Mouse (Mus musculus): ENCODE measurements at regions not wholly inside any gene's neighbourhood (a gene's known extent, or its start where the extent isn't known, plus 50 kb on each side); places are given as distances from the start of the nearest gene placed in this dataset.

GRCm38 (mm10) chr12:26188996-26189395, 226.1 kb downstream of the Rnf144a start:
- Histone ChIP-seq H3K4me3 (ENCODE audit: low read depth, low read length) (no peak overlapping the region), H3K9me3 (replicated peaks; ENCODE audit: control insufficient read depth, low read length) (no peaks in the 10 kb centered on the region), H3K27ac (ENCODE audit: low read length) (no peak overlapping the region), H3K36me3 (ENCODE audit: control insufficient read depth, insufficient read depth) (no peaks in the 10 kb centered on the region), H3K4me2 (ENCODE audit: low read depth, low read length) (no peak overlapping the region), H3K27me3 (ENCODE audit: control insufficient read depth, insufficient read depth, low read depth, low read length) (no peaks in the 10 kb centered on the region), H3K4me1 (ENCODE audit: control insufficient read depth, low read depth, low read length) (no peaks in the 10 kb centered on the region), H3K9ac (ENCODE audit: low read depth, low read length) (no peak overlapping the region)
- WGBS (ENCODE audit: insufficient replicate concordance), result 44% methylated on average over 2 of the region's 2 CpGs
- no peak for ATAC-seq (ENCODE audit: low read depth)

- ATAC-seq (ENCODE audit: low read depth), result no peak
- no peak overlapping the region for H3K4me2 ChIP-seq (ENCODE audit: low read depth, low read length)
- H3K27ac ChIP-seq (ENCODE audit: low read length), result no peak overlapping the region
- WGBS (ENCODE audit: insufficient replicate concordance), result 32% methylated on average over 8 of the region's 8 CpGs
- no peaks in the 10 kb centered on the region for H3K9me3 ChIP-seq (replicated peaks; ENCODE audit: control insufficient read depth, low read length)
- no peaks in the 10 kb centered on the region for H3K36me3 ChIP-seq (ENCODE audit: control insufficient read depth, insufficient read depth)
- H3K27me3 ChIP-seq (ENCODE audit: control insufficient read depth, insufficient read depth, low read depth, low read length), result no peaks in the 10 kb centered on the region
- H3K9ac ChIP-seq (ENCODE audit: low read depth, low read length), result no peak overlapping the region
- H3K4me3 ChIP-seq (ENCODE audit: low read depth, low read length), result no peak overlapping the region
- H3K4me1 ChIP-seq (ENCODE audit: control insufficient read depth, low read depth, low read length), result no peaks in the 10 kb centered on the region
Observed at GRCm38 (mm10) chr12:26187091-26187862, 227.8 kb downstream of the Rnf144a start.

DNA sequence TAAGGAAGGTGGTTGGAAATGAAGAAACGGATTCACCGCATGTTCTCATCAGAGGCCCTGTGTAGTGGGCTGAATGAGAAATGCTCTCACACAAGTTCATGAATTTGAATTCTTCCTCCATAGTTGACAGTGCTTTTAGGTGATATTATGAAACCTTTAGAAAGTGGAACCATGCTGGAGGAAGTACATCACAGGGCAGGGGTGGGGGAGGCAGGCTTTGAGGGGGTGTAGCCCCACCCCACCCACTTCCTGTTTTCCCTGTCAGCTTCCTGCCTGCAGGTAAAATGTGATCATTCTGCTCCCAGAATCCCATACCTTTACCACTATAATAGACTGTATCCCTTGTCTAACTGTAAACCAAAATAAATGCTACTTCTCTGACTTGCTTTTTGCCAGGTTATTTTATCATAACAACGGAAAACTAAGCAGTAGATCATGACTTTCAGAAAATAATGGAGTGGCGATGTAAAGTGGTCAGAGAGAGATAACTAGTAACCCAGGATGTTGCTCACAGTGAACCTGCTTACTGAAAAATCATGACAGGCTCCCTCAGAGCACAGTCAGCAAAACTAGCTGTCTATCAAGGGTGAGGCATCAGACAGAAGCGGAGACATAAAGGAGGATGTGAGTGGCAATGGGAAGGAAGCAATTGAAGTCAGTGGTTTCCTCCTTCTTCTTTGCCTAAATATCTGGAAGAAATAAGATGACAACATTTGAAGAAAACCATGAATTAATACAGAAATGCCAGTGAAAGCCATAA, 230.2 kb downstream of the Rnf144a start:
- no peaks in the 10 kb centered on the region for H3K27me3 ChIP-seq (ENCODE audit: control insufficient read depth, insufficient read depth, low read depth, low read length)
- no peaks in the 10 kb centered on the region for H3K9me3 ChIP-seq (replicated peaks; ENCODE audit: control insufficient read depth, low read length)
- WGBS (ENCODE audit: insufficient replicate concordance), result 42% methylated on average over 5 of the region's 5 CpGs
- no peak overlapping the region for H3K4me2 ChIP-seq (ENCODE audit: low read depth, low read length)
- no peak overlapping the region for H3K4me3 ChIP-seq (ENCODE audit: low read depth, low read length)
- H3K4me1 ChIP-seq (ENCODE audit: control insufficient read depth, low read depth, low read length), result no peaks in the 10 kb centered on the region
- no peak overlapping the region for H3K27ac ChIP-seq (ENCODE audit: low read length)
- H3K36me3 ChIP-seq (ENCODE audit: control insufficient read depth, insufficient read depth), result no peaks in the 10 kb centered on the region
- H3K9ac ChIP-seq (ENCODE audit: low read depth, low read length), result no peak overlapping the region
- ATAC-seq (ENCODE audit: low read depth), result no peak

DNA sequence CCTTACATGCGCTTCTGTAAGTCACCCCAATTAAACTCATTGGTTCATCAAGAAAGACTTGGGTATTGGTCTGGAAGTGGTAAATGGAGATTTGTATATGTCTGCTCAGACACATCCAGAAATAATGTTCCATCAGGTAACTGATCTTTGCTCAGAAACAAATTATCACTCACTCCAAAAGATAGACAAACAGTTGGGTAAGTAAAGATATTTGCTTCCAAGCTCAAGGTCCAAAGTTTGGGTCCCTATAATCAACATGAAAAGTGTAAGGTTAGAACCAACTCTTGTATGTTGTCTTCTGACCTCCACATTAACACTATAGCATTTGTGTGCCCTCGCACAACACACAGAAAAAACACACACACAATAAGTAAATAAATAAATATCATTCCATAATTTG, 232.0 kb downstream of the Rnf144a start:
- ATAC-seq (ENCODE audit: low read depth), result no peak
- Histone ChIP-seq H3K4me1 (ENCODE audit: control insufficient read depth, low read depth, low read length) (no peaks in the 10 kb centered on the region), H3K9ac (ENCODE audit: low read depth, low read length) (no peak overlapping the region), H3K27ac (ENCODE audit: low read length) (no peak overlapping the region), H3K4me3 (ENCODE audit: low read depth, low read length) (no peak overlapping the region), H3K27me3 (ENCODE audit: control insufficient read depth, insufficient read depth, low read depth, low read length) (no peaks in the 10 kb centered on the region), H3K4me2 (ENCODE audit: low read depth, low read length) (no peak overlapping the region), H3K9me3 (replicated peaks; ENCODE audit: control insufficient read depth, low read length) (no peaks in the 10 kb centered on the region), H3K36me3 (ENCODE audit: control insufficient read depth, insufficient read depth) (no peaks in the 10 kb centered on the region)
- WGBS (ENCODE audit: insufficient replicate concordance), result 65% methylated on average over 2 of the region's 2 CpGs

DNA sequence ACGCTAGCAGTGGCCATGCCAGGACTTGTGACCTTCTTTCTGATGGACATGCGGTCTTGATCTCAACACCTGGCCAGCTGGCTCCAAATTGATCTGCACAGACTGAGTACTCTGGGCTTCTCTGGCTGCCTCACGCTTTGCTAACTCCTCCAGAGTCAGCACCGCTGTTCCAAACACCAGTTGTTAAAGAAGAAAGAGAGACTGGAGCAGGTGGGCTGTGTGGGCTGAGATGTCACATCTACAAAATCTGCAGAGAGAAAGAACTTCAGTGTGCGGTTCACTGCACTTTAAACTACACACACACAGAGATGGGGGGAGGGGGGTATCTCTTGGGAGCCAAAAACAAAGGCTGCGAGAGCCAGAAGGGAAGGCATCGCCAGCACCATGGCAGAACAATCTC, 234.2 kb downstream of the Rnf144a start:
- H3K4me1 ChIP-seq (ENCODE audit: control insufficient read depth, low read depth, low read length), result no peaks in the 10 kb centered on the region
- H3K9me3 ChIP-seq (replicated peaks; ENCODE audit: control insufficient read depth, low read length), result no peaks in the 10 kb centered on the region
- no peak overlapping the region for H3K27ac ChIP-seq (ENCODE audit: low read length)
- H3K4me3 ChIP-seq (ENCODE audit: low read depth, low read length), result no peak overlapping the region
- no peaks in the 10 kb centered on the region for H3K27me3 ChIP-seq (ENCODE audit: control insufficient read depth, insufficient read depth, low read depth, low read length)
- H3K4me2 ChIP-seq (ENCODE audit: low read depth, low read length), result no peak overlapping the region
- H3K36me3 ChIP-seq (ENCODE audit: control insufficient read depth, insufficient read depth), result no peaks in the 10 kb centered on the region
- ATAC-seq (ENCODE audit: low read depth), result no peak
- WGBS (ENCODE audit: insufficient replicate concordance), result 63% methylated on average over 7 of the region's 7 CpGs
- H3K9ac ChIP-seq (ENCODE audit: low read depth, low read length), result no peak overlapping the region

- Histone ChIP-seq H3K27me3 (ENCODE audit: control insufficient read depth, insufficient read depth, low read depth, low read length) (no peaks in the 10 kb centered on the region), H3K9ac (ENCODE audit: low read depth, low read length) (no peak overlapping the region), H3K4me2 (ENCODE audit: low read depth, low read length) (no peak overlapping the region), H3K4me1 (ENCODE audit: control insufficient read depth, low read depth, low read length) (no peaks in the 10 kb centered on the region), H3K4me3 (ENCODE audit: low read depth, low read length) (no peak overlapping the region), H3K9me3 (replicated peaks; ENCODE audit: control insufficient read depth, low read length) (no peaks in the 10 kb centered on the region), H3K36me3 (ENCODE audit: control insufficient read depth, insufficient read depth) (no peaks in the 10 kb centered on the region), H3K27ac (ENCODE audit: low read length) (no peak overlapping the region)
- no peak for ATAC-seq (ENCODE audit: low read depth)
- WGBS (ENCODE audit: insufficient replicate concordance), result 55% methylated on average over 10 of the region's 10 CpGs
Observed at GRCm38 (mm10) chr12:26176231-26176662, 238.8 kb downstream of the Rnf144a start.

- H3K4me1 ChIP-seq (ENCODE audit: control insufficient read depth, low read depth, low read length), result no peaks in the 10 kb centered on the region
- H3K9ac ChIP-seq (ENCODE audit: low read depth, low read length), result no peak overlapping the region
- no peaks in the 10 kb centered on the region for H3K9me3 ChIP-seq (replicated peaks; ENCODE audit: control insufficient read depth, low read length)
- H3K4me2 ChIP-seq (ENCODE audit: low read depth, low read length), result no peak overlapping the region
- H3K4me3 ChIP-seq (ENCODE audit: low read depth, low read length), result no peak overlapping the region
- 45% methylated on average over 3 of the region's 3 CpGs for WGBS (ENCODE audit: insufficient replicate concordance)
- no peak overlapping the region for H3K27ac ChIP-seq (ENCODE audit: low read length)
- no peak for ATAC-seq (ENCODE audit: low read depth)
- no peaks in the 10 kb centered on the region for H3K36me3 ChIP-seq (ENCODE audit: control insufficient read depth, insufficient read depth)
- no peaks in the 10 kb centered on the region for H3K27me3 ChIP-seq (ENCODE audit: control insufficient read depth, insufficient read depth, low read depth, low read length)
Observed at GRCm38 (mm10) chr12:26163416-26163815, 251.6 kb downstream of the Rnf144a start.

DNA sequence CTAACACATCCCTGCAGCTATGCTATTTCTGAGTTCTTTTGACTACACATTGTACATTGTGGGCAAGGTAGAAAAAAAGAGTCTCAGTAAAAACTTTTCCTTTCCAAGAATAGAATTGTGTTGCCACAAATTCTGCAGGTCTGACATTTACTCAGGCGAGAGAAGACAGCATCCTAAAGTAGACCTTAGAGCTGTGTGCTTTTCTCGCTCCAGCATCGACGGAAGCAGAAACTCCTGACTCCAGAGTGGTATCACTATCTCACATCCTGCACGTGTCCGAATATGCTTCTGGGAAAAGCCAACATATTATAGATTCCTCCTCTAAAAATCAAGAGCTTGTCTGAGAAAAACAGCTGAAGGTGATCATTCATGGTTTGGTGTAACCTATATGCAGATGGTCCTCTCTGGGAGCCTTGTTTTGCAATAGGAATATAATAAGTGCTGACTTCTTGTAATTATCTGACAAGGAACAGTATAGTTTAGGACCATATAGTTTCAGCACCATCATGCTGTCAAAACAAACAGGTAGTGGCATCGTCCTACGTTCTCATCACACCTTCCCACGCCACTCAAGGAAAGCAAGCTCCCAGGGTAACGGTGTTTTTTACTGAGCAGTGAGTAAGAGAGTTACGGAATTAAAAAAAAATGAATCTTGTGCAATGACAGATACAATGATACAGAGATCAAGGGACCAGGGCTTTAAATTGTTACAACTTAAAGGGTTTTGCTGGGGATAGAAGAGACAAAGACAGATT, 254.0 kb downstream of the Rnf144a start:
- Histone ChIP-seq H3K27me3 (ENCODE audit: control insufficient read depth, insufficient read depth, low read depth, low read length) (no peaks in the 10 kb centered on the region), H3K27ac (ENCODE audit: low read length) (no peak overlapping the region), H3K4me3 (ENCODE audit: low read depth, low read length) (no peak overlapping the region), H3K4me2 (ENCODE audit: low read depth, low read length) (no peak overlapping the region), H3K9me3 (replicated peaks; ENCODE audit: control insufficient read depth, low read length) (no peaks in the 10 kb centered on the region), H3K4me1 (ENCODE audit: control insufficient read depth, low read depth, low read length) (no peaks in the 10 kb centered on the region), H3K9ac (ENCODE audit: low read depth, low read length) (no peak overlapping the region), H3K36me3 (ENCODE audit: control insufficient read depth, insufficient read depth) (no peaks in the 10 kb centered on the region)
- no peak for ATAC-seq (ENCODE audit: low read depth)
- 70% methylated on average over 11 of the region's 11 CpGs for WGBS (ENCODE audit: insufficient replicate concordance)

DNA sequence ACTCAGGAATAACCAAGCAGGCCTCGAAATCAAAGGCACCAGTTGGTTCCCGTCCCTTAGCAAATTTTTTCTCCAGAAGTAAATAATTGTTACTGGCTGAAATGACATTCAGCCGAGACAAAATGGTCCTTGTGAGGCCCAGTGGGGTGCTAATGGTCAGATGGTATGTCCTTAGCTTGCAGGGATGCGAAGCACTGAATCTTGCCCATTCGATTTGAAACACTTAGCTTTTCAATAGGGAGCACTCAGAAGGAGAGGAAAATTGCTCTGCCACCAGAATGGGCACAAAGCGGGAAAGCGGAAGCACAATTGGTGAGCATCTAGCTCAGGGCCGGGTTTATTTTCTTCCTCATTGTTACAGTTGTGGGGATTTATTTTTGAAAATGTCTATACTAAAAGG, 262.1 kb downstream of the Rnf144a start:
- Histone ChIP-seq H3K27ac (ENCODE audit: low read length) (no peak overlapping the region), H3K9me3 (replicated peaks; ENCODE audit: control insufficient read depth, low read length) (no peaks in the 10 kb centered on the region), H3K4me2 (ENCODE audit: low read depth, low read length) (no peak overlapping the region), H3K4me3 (ENCODE audit: low read depth, low read length) (no peak overlapping the region), H3K27me3 (ENCODE audit: control insufficient read depth, insufficient read depth, low read depth, low read length) (no peaks in the 10 kb centered on the region), H3K36me3 (ENCODE audit: control insufficient read depth, insufficient read depth) (no peaks in the 10 kb centered on the region), H3K9ac (ENCODE audit: low read depth, low read length) (no peak overlapping the region), H3K4me1 (ENCODE audit: control insufficient read depth, low read depth, low read length) (no peaks in the 10 kb centered on the region)
- no peak for ATAC-seq (ENCODE audit: low read depth)
- 56% methylated on average over 8 of the region's 8 CpGs for WGBS (ENCODE audit: insufficient replicate concordance)
